Mouse (Mus musculus): Measurements from ENCODE around the gene Coq8a. TPM values are rescaled to one million over a fixed set of nuclear protein-coding genes. Genes with fewer than 3 reads are reported as not detected.

Coq8a gene
- total RNA-seq (2023): 26.0 TPM

DNA sequence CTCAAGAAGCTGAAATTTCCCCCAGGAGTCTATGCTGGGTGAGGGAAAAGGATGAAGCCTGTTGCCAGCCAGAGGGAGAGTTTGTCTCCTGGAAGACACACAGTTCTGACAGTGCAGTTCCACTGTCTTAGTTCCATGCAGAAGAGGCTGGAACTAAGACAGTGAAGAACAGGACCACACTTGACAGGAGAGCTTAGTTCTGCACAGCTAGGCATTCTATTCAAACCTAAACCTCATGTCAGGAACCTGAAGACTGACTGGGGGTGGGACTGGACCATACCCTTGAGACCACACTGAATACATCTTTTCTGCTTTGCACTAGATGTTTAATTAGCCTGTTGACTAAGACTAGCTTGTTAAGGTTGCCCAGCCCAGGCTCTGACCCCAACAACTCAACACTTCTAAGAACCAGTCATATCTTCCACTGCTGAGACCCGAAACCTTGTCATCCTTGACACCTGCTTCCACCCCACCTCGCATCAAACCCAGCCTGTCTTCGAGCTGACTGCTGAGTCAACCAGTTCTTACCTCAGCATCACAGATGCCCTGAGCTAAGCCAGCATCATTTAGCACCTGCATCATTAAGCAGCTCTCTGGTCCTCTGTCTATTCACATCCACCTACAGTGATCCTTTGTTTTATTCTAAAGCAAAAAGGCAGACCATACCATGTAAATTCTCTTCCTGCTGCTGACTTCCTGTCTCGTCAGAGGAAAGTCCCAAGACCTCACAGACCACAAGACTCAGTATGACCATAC is at the start of gene Coq8a:
Gene Coq8a, minus strand, starts transcription at position 644 of the 756 bp plus-strand sequence.

Other genes with a start within 250 kb of the Coq8a start
- gene Cdc42bpa, start 239.1 kb downstream of the Coq8a start, total RNA-seq (2023): 1.7 TPM
- 25.1 TPM for gene Psen2, start 63.8 kb upstream of the Coq8a start, total RNA-seq (2023)
- gene Itpkb, start 130.9 kb upstream of the Coq8a start, total RNA-seq (2023): 278 TPM

Measured in CD8-positive naive resting alpha-beta T cell, adult 57 days (primary cell).